Mouse (Mus musculus): ENCODE data around the gene Pex5l. TPM values are rescaled to one million over a fixed set of nuclear protein-coding genes. Genes with fewer than 3 reads are reported as not detected.

Gene Pex5l
- total RNA-seq, 2 experiments from 2014 or later = 1.1 to 3.6 TPM

- DNase-seq = peak; percentile 6 to 12
Measured at GRCm38 (mm10) chr3:32939802-32940501, 203.1 kb downstream of the Pex5l start.

GRCm38 (mm10) chr3:32924168-32924567 is 218.9 kb downstream of the Pex5l start:
- DNase-seq = no peak

- DNase-seq = no peak
Measured at GRCm38 (mm10) chr3:32910071-32910551, 232.9 kb downstream of the Pex5l start.

- no peak for DNase-seq
Measured at GRCm38 (mm10) chr3:32908400-32908799, 234.6 kb downstream of the Pex5l start.

GRCm38 (mm10) chr3:32905850-32906779 is 236.9 kb downstream of the Pex5l start:
- peak; percentile 17 to 22 for DNase-seq

- DNase-seq = no peak
Measured at GRCm38 (mm10) chr3:32904599-32904998, 238.4 kb downstream of the Pex5l start.

- DNase-seq = no peak
Measured at GRCm38 (mm10) chr3:32903462-32903861, 239.6 kb downstream of the Pex5l start.
